Mouse (Mus musculus): ENCODE data around the gene Iqce.

DNA sequence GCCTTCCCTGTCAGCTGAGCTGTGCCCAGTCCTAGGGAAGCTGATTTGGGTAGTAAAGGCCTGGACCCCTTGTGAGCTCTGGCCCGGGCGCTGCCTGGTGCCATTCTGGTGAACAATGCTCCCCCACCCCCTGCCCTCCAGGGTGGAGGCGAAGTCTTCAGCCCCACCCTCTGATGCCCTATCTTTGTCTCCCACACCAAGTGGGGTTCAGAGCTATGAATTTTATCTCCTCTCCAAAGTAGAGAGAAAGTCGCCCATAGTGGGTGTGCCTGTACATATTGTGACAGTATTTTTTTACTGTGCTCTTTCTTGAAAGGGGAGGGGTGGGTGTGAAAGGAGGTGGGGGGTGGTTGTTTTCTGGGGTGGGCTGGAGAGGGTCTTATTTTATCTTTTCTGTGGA, 87.3 kb downstream of the Iqce start:
- TF ChIP-seq CTCF (conservative IDR thresholded peaks at IDR 0.05; ENCODE audit: insufficient read depth, insufficient read length, low read depth, low read length), result no peak
- TF ChIP-seq POLR2A (IDR thresholded peaks at IDR 0.05; ENCODE audit: low read depth, low read length), result no peak
